Mouse (Mus musculus) E14TG2a.4 (cell line): ENCODE measurements around the gene Tm9sf1.

Experiments
- H3K27me3 ChIP-seq: 2 replicates; pipeline ENCODE4 v1.6.1; 2014; ENCODE audit warnings: low read length, control low read depth; ENCODE audit not compliant: insufficient read depth
- H3K36me3 ChIP-seq: 2 replicates; pipeline ENCODE4 v1.6.1; 2014; ENCODE audit warnings: low read length, control low read depth; ENCODE audit not compliant: insufficient read depth
- H3K4me1 ChIP-seq: replicated peaks from 2 replicates; pipeline ENCODE4 v1.6.1; 2014; ENCODE audit warnings: low read depth, low read length, control low read depth
- H3K4me3 ChIP-seq: replicated peaks from 2 replicates; pipeline ENCODE4 v1.5.1; 2014; ENCODE audit warnings: mild to moderate bottlenecking, low read length
- H3K9me3 ChIP-seq: 2 replicates; pipeline ENCODE4 v1.6.1; 2014; ENCODE audit warnings: low read length, control low read depth
- CTCF ChIP-seq: conservative IDR thresholded peaks from 2 replicates; pipeline ENCODE4 v1.5.1; 2014; ENCODE audit warnings: low read length
- NANOG ChIP-seq: IDR thresholded peaks from 2 replicates; pipeline ENCODE4 v1.6.1; 2014; ENCODE audit warnings: borderline replicate concordance, low read length, mixed read lengths
- POU5F1 ChIP-seq: IDR thresholded peaks from 2 replicates; pipeline ENCODE4 v1.6.1; 2014; ENCODE audit warnings: low read length, borderline replicate concordance

Gene Tm9sf1

DNA sequence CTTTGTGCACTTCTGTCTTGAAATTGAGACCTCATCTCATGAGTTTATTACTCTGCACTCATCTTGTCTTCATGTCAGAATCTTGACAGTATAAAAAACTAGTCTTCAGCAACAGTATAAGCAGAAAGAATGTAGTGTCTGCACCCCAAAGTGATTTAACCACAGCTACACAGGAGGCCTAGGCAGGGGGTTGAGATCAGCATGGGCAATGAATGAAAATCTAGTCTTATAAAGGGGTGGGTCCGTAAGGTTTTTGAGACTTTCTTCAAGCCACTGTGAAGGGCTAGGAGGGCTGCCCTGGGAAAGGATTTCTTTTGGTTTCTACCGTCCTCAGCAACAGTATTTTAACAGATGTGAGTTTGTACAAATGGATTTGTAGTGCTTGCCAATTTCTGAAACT, 17.0 kb upstream of the Tm9sf1 start:
- H3K4me1 ChIP-seq = peaks cover 25% of the 10 kb centered on the region
- TF ChIP-seq CTCF (no peak), POU5F1 (no peak), NANOG (no peak)
- H3K4me3 ChIP-seq = peak overlapping the region; percentile 84; the same call in 1 of the 2 replicates
- no peaks in the 10 kb centered on the region for H3K9me3 ChIP-seq
- peaks cover 66% of the 10 kb centered on the region for H3K36me3 ChIP-seq
- no peaks in the 10 kb centered on the region for H3K27me3 ChIP-seq

GRCm38 (mm10) chr14:55659960-55660573, 16.5 kb upstream of the Tm9sf1 start, which contains the start of gene Mdp1:
Gene Mdp1 (minus strand): TSS chr14:55660508.
- TF ChIP-seq NANOG (no peak), POU5F1 (no peak), CTCF (no peak)
- Histone ChIP-seq H3K36me3 (peaks cover 60% of the 10 kb centered on the region), H3K4me1 (peaks cover 23% of the 10 kb centered on the region), H3K27me3 (no peaks in the 10 kb centered on the region), H3K9me3 (no peaks in the 10 kb centered on the region), H3K4me3 (peak within 1 kb of the TSS; percentile 84)

DNA sequence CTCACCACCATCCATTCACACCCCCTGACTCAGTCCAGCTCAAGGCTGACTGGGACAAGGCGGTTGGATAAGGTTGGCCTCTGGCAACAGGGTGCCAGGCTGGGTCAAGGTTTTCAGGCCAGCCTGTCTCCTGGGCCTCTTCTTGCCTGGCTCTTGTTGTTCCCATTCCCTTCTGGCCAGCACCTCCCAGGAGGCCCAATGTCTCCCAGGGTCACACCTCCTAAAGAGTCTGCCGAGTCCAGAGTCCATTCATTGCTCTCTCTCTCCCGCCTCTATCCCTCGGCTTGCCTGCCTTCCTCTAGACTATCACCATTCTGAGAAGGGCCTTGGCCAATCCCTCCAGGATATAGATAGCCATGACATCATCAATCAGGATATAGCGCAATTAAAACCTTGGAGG, 14.4 kb upstream of the Tm9sf1 start:
- H3K9me3 ChIP-seq = no peaks in the 10 kb centered on the region

GRCm38 (mm10) chr14:55656935-55657334, 13.3 kb upstream of the Tm9sf1 start:
- peaks cover 29% of the 10 kb centered on the region for H3K36me3 ChIP-seq
- H3K4me3 ChIP-seq = no peak overlapping the region
- H3K4me1 ChIP-seq = peaks cover 24% of the 10 kb centered on the region
- peaks cover 6% of the 10 kb centered on the region; the same call in 1 of the 2 replicates for H3K27me3 ChIP-seq
- TF ChIP-seq NANOG = no peak
- TF ChIP-seq POU5F1 = no peak
- no peak for TF ChIP-seq CTCF
- H3K9me3 ChIP-seq = no peaks in the 10 kb centered on the region

More for the DNA sequence above, 14.4 kb upstream of the Tm9sf1 start:
- no peak for TF ChIP-seq CTCF
- TF ChIP-seq NANOG = no peak
- TF ChIP-seq POU5F1 = no peak
- Histone ChIP-seq H3K27me3 (peaks cover 3% of the 10 kb centered on the region; the same call in 1 of the 2 replicates), H3K4me3 (no peak overlapping the region), H3K36me3 (peaks cover 40% of the 10 kb centered on the region), H3K4me1 (peaks cover 23% of the 10 kb centered on the region)

GRCm38 (mm10) chr14:55651528-55651927, 7.9 kb upstream of the Tm9sf1 start:
- Histone ChIP-seq H3K4me1 (peaks cover 12% of the 10 kb centered on the region), H3K4me3 (no peak overlapping the region), H3K9me3 (no peaks in the 10 kb centered on the region), H3K36me3 (peaks cover 1% of the 10 kb centered on the region), H3K27me3 (peaks cover 18% of the 10 kb centered on the region)
- TF ChIP-seq NANOG (no peak), POU5F1 (no peak), CTCF (no peak)

GRCm38 (mm10) chr14:55649884-55650283, 6.3 kb upstream of the Tm9sf1 start, which contains the start of gene Tssk4:
Gene Tssk4 (plus strand): TSS chr14:55650184.
- Histone ChIP-seq H3K4me3 (no peak within 1 kb of the TSS), H3K27me3 (peaks cover 16% of the 10 kb centered on the region), H3K9me3 (no peaks in the 10 kb centered on the region), H3K4me1 (peaks cover 25% of the 10 kb centered on the region), H3K36me3 (peaks cover 7% of the 10 kb centered on the region)
- no peak for TF ChIP-seq NANOG
- TF ChIP-seq POU5F1 = no peak
- TF ChIP-seq CTCF = no peak

- peaks cover 30% of the 10 kb centered on the region for H3K36me3 ChIP-seq
- H3K9me3 ChIP-seq = no peaks in the 10 kb centered on the region
- no peaks in the 10 kb centered on the region for H3K27me3 ChIP-seq
- H3K4me1 ChIP-seq = peaks cover 58% of the 10 kb centered on the region
- peak overlapping the region; percentile 96 for H3K4me3 ChIP-seq
- no peak for TF ChIP-seq POU5F1
- TF ChIP-seq NANOG = no peak
- no peak for TF ChIP-seq CTCF
Observed at GRCm38 (mm10) chr14:55644261-55644888, 769 bp upstream of the Tm9sf1 start.

GRCm38 (mm10) chr14:55642679-55643059, 937 bp downstream of the Tm9sf1 start:
- Histone ChIP-seq H3K27me3 (no peaks in the 10 kb centered on the region), H3K4me1 (peaks cover 61% of the 10 kb centered on the region), H3K4me3 (peak overlapping the region; percentile 96), H3K9me3 (no peaks in the 10 kb centered on the region), H3K36me3 (peaks cover 47% of the 10 kb centered on the region)
- TF ChIP-seq POU5F1 = no peak
- TF ChIP-seq NANOG = no peak
- TF ChIP-seq CTCF = no peak

DNA sequence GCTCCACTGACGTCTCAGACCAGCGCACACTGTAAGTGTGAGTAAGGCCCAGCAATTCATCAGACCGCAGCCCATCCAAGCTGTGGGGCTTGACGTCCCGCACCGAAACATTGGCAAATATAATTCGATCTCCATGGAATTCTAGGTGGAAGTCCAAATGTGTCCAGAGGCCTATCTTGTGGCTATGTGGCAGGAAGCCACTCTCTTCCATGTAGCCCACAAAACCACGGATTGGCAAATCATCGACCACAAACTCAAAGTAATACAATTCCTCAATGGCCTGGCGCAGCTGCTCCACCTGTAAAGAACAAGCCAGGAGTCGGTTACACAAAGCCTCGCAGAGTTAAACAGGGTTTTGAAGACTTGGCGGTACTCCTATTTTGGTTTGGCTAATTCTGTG, 2.3 kb downstream of the Tm9sf1 start:
- no peak for TF ChIP-seq NANOG
- no peak for TF ChIP-seq POU5F1
- no peak for TF ChIP-seq CTCF
- H3K9me3 ChIP-seq = no peaks in the 10 kb centered on the region
- H3K4me3 ChIP-seq = no peak overlapping the region
- no peaks in the 10 kb centered on the region for H3K27me3 ChIP-seq
- peaks cover 57% of the 10 kb centered on the region for H3K36me3 ChIP-seq
- peaks cover 61% of the 10 kb centered on the region for H3K4me1 ChIP-seq
